Mouse (Mus musculus): ENCODE results near the gene Sema7a.

GRCm38 (mm10) chr9:58003272-58003671, 63.4 kb downstream of the Sema7a start:
- no peak for TF ChIP-seq CTCF (IDR thresholded peaks at IDR 0.05; ENCODE audit: low read depth, low read length)
- TF ChIP-seq POLR2A (IDR thresholded peaks at IDR 0.05; ENCODE audit: extremely low read depth, insufficient read depth, low read length): no peak

All from liver, adult 2 months (tissue).